In the genomic region with DNA sequence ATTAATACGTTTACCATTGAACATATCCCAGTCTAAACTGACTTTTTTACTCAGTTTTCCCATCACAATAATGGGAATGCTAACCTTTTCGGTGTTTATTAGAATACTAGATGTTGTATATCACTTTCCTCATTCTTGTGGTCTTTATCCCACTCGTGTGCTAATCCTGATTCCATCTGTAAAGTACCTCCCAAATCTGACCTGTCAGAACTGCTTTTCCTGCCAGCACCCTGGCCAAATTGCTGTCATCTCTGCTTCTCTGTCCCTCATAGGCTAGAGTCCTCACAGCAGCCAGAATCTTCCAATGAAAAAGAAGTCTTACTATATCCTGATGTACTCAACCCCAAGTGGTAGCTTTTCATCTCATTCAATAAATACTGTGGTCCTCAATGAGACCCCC, we compare ENCODE assay signal across 1 mouse cellular context.
A peak's percentile ranks its signal among the peaks of the same experiment; 100 is the strongest.
TF ChIP-seq lines count a peak whose summit lies in the region.

No protein-coding gene starts in this region.

TF ChIP-seq in MEL, 35 proteins besides CTCF, POLR2A, EP300 and RAD21 (continued from another document):
- TF ChIP-seq CHD1 (IDR thresholded peaks at IDR 0.05; ENCODE audit: low read depth, low read length) (0 out of 2 replicates have a peak, but pooled peaks have one; percentile 2), ETS1 (IDR thresholded peaks at IDR 0.05; ENCODE audit: low read depth, low read length) (no peak), NRF1 (IDR thresholded peaks at IDR 0.05; ENCODE audit: insufficient read depth, low read depth, low read length, poor library complexity, severe bottlenecking) (no peak), MAFK (IDR thresholded peaks at IDR 0.05; ENCODE audit: borderline replicate concordance, low read depth, low read length) (no peak), RCOR1 (IDR thresholded peaks at IDR 0.05; ENCODE audit: low read depth, low read length) (0 out of 2 replicates have a peak, but pooled peaks have one; percentile 52), MXI1 (IDR thresholded peaks at IDR 0.05; ENCODE audit: low read depth, low read length) (no peak), HCFC1 (IDR thresholded peaks at IDR 0.05; ENCODE audit: low read depth, low read length) (no peak), GABPA (IDR thresholded peaks at IDR 0.05; ENCODE audit: low read depth, low read length) (no peak), ELF1 (IDR thresholded peaks at IDR 0.05; ENCODE audit: low read depth, low read length) (no peak), JUND (IDR thresholded peaks at IDR 0.05; ENCODE audit: low read depth, low read length) (no peak), TAL1 (IDR thresholded peaks at IDR 0.05; ENCODE audit: low read length) (no peak), MYB (IDR thresholded peaks at IDR 0.05; ENCODE audit: low read depth, low read length) (no peak)
